Mouse (Mus musculus) cerebellum, postnatal 14 days (tissue): ENCODE results near the gene Tmod4.
A peak's percentile ranks its signal among the peaks of the same experiment; 100 is the strongest.

ENCODE experiments used
- DNase-seq, 2 experiments: peaks; one replicate each; pipeline ENCODE4 v3.0.0; 2021; ENCODE audit warnings: mixed read lengths in 2 of 2

Tmod4 gene

DNA sequence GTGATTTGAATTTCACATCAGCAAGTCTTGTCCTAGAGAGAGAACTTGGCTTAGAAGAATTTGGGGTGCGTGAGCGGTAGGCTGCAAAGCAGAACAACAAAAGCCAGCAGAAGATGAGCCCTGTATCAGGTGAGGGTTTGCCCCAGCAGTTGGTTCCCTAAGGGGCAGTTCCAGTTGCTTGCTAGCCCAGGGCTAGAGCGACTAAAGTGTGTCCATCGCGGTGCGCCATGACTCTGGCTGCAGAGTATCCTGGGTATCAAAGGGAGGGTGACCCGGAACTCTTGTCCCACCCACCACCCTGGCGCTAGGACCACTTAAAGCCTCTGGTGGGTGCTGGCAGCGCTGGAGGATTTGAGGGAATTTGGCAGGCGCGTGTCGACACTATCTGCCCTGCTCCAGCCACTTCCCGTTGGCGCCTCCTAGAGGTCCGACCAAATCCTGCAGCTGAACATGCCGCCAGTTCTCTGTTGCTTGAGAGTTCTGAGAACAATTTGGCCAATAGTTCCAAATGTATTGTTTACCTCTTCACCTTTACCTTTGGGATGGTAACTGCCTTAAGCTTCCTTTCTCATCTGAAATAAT, 49.8 kb downstream of the Tmod4 start:
- peak; percentile 94 to 98 for DNase-seq

DNA sequence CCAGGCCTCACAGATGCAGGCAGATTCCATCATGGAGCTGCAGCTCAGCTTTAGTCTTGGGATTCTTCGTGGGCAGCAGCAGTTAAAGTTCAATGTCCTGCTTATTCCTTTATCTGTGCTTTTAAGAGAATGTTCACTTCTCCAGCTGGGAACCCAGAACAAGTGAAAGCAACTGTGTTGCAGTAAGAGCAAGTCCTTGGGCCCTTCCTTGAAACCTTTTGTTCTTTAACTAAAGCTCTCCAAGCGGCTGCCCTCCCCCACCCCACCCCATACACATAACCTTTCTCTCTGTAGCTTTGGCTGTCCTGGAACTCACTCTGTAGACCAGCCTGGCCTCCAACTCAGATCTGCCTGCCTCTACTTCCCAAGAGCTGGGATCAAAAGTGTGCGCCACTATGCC, 52.2 kb downstream of the Tmod4 start:
- no peak for DNase-seq

DNA sequence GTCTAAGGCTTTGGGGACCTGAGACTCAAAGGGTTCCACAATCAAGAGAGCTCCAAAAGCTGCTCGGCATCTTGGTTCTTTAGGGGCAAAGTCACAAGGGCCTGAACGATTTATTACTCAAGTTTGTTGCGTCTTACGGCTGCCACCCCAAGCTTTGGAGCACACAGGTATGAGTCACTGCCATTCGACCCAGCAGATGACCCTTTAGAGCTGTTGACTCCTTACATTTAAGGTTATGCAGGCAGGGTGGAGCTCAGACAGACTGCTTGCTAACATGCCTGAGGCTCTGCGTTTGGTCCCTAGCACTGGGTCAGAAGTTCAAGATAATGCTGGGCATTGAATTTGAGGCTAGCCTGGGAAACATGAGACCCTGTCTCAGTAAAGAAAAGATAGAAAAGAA, 53.3 kb downstream of the Tmod4 start:
- DNase-seq: no peak
